Mouse (Mus musculus): ENCODE data around the gene Akap6. TPM values are rescaled to one million over a fixed set of nuclear protein-coding genes. Genes with fewer than 3 reads are reported as not detected.

Gene Akap6
- total RNA-seq, 1 experiment: 0.09 TPM

GRCm38 (mm10) chr12:52874332-52874923, 175.2 kb downstream of the Akap6 start:
- Histone ChIP-seq H3K4me1 (ENCODE audit: control insufficient read depth in 2 of 2, insufficient read depth in 2 of 2, low read length in 2 of 2, poor library complexity in 1 of 2) (no peaks in the 10 kb centered on the region), H3K9ac (ENCODE audit: insufficient read depth, low read depth, low read length, poor library complexity, severe bottlenecking) (no peak overlapping the region), H3K9me3 (ENCODE audit: control insufficient read depth, insufficient read depth, low read depth, low read length) (no peaks in the 10 kb centered on the region), H3K36me3 (ENCODE audit: control insufficient read depth, insufficient read depth, low read length, poor library complexity, severe bottlenecking) (no peaks in the 10 kb centered on the region), H3K27ac (ENCODE audit: insufficient read depth, low read depth, low read length, poor library complexity, severe bottlenecking) (no peak overlapping the region), H3K4me3 (ENCODE audit: insufficient read depth in 1 of 2, low read depth in 1 of 2, low read length in 2 of 2, poor library complexity in 1 of 2, severe bottlenecking in 1 of 2) (no peak overlapping the region)
- no peak for DNase-seq (ENCODE audit: low read depth, low spot score)
- no peak for TF ChIP-seq CHD2 (IDR thresholded peaks at IDR 0.05; ENCODE audit: low read depth, low read length)
- TF ChIP-seq HCFC1 (IDR thresholded peaks at IDR 0.05; ENCODE audit: borderline replicate concordance, insufficient read depth, low read length): no peak
- TF ChIP-seq ZC3H11A (IDR thresholded peaks at IDR 0.05; ENCODE audit: borderline replicate concordance, low read depth, low read length): no peak
- TF ChIP-seq MAFK (IDR thresholded peaks at IDR 0.05; ENCODE audit: insufficient read depth, low read depth, low read length): no peak
- no peak for TF ChIP-seq ZNF384 (IDR thresholded peaks at IDR 0.05; ENCODE audit: low read depth, low read length)
- in situ Hi-C loops (cut with MboI; ENCODE audit: low sequenced_read_pairs in 2 of 2, unreplicated experiment in 2 of 2): loop anchor here in 1 of 2 experiments (25.0 kb wide), 1 partner anchor 837 kb away; the partner anchor contains the start of gene Gpr33

GRCm38 (mm10) chr12:52876065-52876464, 176.9 kb downstream of the Akap6 start:
- no peak overlapping the region for H3K9ac ChIP-seq (ENCODE audit: insufficient read depth, low read depth, low read length, poor library complexity, severe bottlenecking)
- TF ChIP-seq ZC3H11A (IDR thresholded peaks at IDR 0.05; ENCODE audit: borderline replicate concordance, low read depth, low read length) (no peak), HCFC1 (IDR thresholded peaks at IDR 0.05; ENCODE audit: borderline replicate concordance, insufficient read depth, low read length) (no peak), ZNF384 (IDR thresholded peaks at IDR 0.05; ENCODE audit: low read depth, low read length) (no peak), CHD2 (IDR thresholded peaks at IDR 0.05; ENCODE audit: low read depth, low read length) (no peak), MAFK (IDR thresholded peaks at IDR 0.05; ENCODE audit: insufficient read depth, low read depth, low read length) (no peak)
- H3K27ac ChIP-seq (ENCODE audit: insufficient read depth, low read depth, low read length, poor library complexity, severe bottlenecking): no peak overlapping the region
- no peak for DNase-seq (ENCODE audit: low read depth, low spot score)
- in situ Hi-C loops (cut with MboI; ENCODE audit: low sequenced_read_pairs in 2 of 2, unreplicated experiment in 2 of 2): no loop called here
- H3K4me1 ChIP-seq (ENCODE audit: control insufficient read depth in 2 of 2, insufficient read depth in 2 of 2, low read length in 2 of 2, poor library complexity in 1 of 2): no peaks in the 10 kb centered on the region
- H3K36me3 ChIP-seq (ENCODE audit: control insufficient read depth, insufficient read depth, low read length, poor library complexity, severe bottlenecking): no peaks in the 10 kb centered on the region
- no peaks in the 10 kb centered on the region for H3K9me3 ChIP-seq (ENCODE audit: control insufficient read depth, insufficient read depth, low read depth, low read length)
- H3K4me3 ChIP-seq (ENCODE audit: insufficient read depth in 1 of 2, low read depth in 1 of 2, low read length in 2 of 2, poor library complexity in 1 of 2, severe bottlenecking in 1 of 2): no peak overlapping the region

GRCm38 (mm10) chr12:52876978-52877769, 178.0 kb downstream of the Akap6 start:
- Histone ChIP-seq H3K36me3 (ENCODE audit: control insufficient read depth, insufficient read depth, low read length, poor library complexity, severe bottlenecking) (no peaks in the 10 kb centered on the region), H3K4me3 (ENCODE audit: insufficient read depth in 1 of 2, low read depth in 1 of 2, low read length in 2 of 2, poor library complexity in 1 of 2, severe bottlenecking in 1 of 2) (no peak overlapping the region), H3K9me3 (ENCODE audit: control insufficient read depth, insufficient read depth, low read depth, low read length) (no peaks in the 10 kb centered on the region), H3K27ac (ENCODE audit: insufficient read depth, low read depth, low read length, poor library complexity, severe bottlenecking) (no peak overlapping the region), H3K4me1 (ENCODE audit: control insufficient read depth in 2 of 2, insufficient read depth in 2 of 2, low read length in 2 of 2, poor library complexity in 1 of 2) (no peaks in the 10 kb centered on the region), H3K9ac (ENCODE audit: insufficient read depth, low read depth, low read length, poor library complexity, severe bottlenecking) (no peak overlapping the region)
- in situ Hi-C loops (cut with MboI; ENCODE audit: low sequenced_read_pairs in 2 of 2, unreplicated experiment in 2 of 2): no loop called here
- DNase-seq (ENCODE audit: low read depth, low spot score): no peak
- no peak for TF ChIP-seq MAFK (IDR thresholded peaks at IDR 0.05; ENCODE audit: insufficient read depth, low read depth, low read length)
- TF ChIP-seq ZNF384 (IDR thresholded peaks at IDR 0.05; ENCODE audit: low read depth, low read length): no peak
- TF ChIP-seq HCFC1 (IDR thresholded peaks at IDR 0.05; ENCODE audit: borderline replicate concordance, insufficient read depth, low read length): no peak
- TF ChIP-seq CHD2 (IDR thresholded peaks at IDR 0.05; ENCODE audit: low read depth, low read length): no peak
- no peak for TF ChIP-seq ZC3H11A (IDR thresholded peaks at IDR 0.05; ENCODE audit: borderline replicate concordance, low read depth, low read length)

- TF ChIP-seq ZNF384 (IDR thresholded peaks at IDR 0.05; ENCODE audit: low read depth, low read length) (no peak), HCFC1 (IDR thresholded peaks at IDR 0.05; ENCODE audit: borderline replicate concordance, insufficient read depth, low read length) (no peak), CHD2 (IDR thresholded peaks at IDR 0.05; ENCODE audit: low read depth, low read length) (no peak), MAFK (IDR thresholded peaks at IDR 0.05; ENCODE audit: insufficient read depth, low read depth, low read length) (no peak), ZC3H11A (IDR thresholded peaks at IDR 0.05; ENCODE audit: borderline replicate concordance, low read depth, low read length) (no peak)
- H3K27ac ChIP-seq (ENCODE audit: insufficient read depth, low read depth, low read length, poor library complexity, severe bottlenecking): no peak overlapping the region
- in situ Hi-C loops (cut with MboI; ENCODE audit: low sequenced_read_pairs in 2 of 2, unreplicated experiment in 2 of 2): no loop called here
- H3K4me1 ChIP-seq (ENCODE audit: control insufficient read depth in 2 of 2, insufficient read depth in 2 of 2, low read length in 2 of 2, poor library complexity in 1 of 2): no peaks in the 10 kb centered on the region
- no peaks in the 10 kb centered on the region for H3K36me3 ChIP-seq (ENCODE audit: control insufficient read depth, insufficient read depth, low read length, poor library complexity, severe bottlenecking)
- no peak overlapping the region for H3K4me3 ChIP-seq (ENCODE audit: insufficient read depth in 1 of 2, low read depth in 1 of 2, low read length in 2 of 2, poor library complexity in 1 of 2, severe bottlenecking in 1 of 2)
- no peak for DNase-seq (ENCODE audit: low read depth, low spot score)
- H3K9ac ChIP-seq (ENCODE audit: insufficient read depth, low read depth, low read length, poor library complexity, severe bottlenecking): no peak overlapping the region
- H3K9me3 ChIP-seq (ENCODE audit: control insufficient read depth, insufficient read depth, low read depth, low read length): no peaks in the 10 kb centered on the region
Measured at GRCm38 (mm10) chr12:52879324-52879723, 180.1 kb downstream of the Akap6 start.
